Mouse (Mus musculus): ENCODE measurements at regions not wholly inside any gene's neighbourhood (a gene's known extent, or its start where the extent isn't known, plus 50 kb on each side); places are given as distances from the start of the nearest gene placed in this dataset.

DNA sequence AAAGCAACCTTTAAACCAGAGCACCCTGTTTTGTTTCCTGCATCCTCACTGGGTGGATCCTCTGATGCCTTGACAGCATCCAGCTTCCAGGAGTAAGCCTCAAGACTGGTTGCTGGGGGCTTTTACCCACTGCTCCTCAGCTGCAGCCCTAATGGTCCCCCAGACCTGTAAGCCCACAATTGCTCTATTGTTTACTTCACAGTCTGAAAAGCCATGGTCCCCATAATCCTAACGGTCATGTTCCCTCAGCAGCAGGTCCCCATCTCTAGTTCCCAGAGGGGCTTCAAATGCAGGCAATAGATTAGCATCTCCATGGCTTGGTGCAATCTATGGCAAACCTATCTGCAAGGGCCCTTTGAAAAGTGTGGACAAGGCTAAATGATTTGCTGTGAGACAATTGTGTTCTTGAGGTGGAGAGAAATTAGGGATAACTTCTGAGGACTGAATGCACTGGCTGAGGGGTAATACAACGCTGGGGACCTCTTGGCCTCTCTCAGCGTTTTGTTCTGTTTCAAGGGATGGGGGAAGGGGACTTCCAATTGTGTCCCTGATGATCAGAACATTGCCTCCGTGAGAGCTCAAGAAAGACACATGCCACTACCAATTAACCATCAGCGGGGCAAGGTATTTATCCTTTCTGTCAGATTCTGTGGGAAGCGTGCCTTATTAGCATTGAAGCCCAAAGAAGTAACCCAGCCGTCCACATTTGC is 341.1 kb upstream of the Adgrl2 start:
- intact Hi-C loops (cut with DNase I) = no loop called here

DNA sequence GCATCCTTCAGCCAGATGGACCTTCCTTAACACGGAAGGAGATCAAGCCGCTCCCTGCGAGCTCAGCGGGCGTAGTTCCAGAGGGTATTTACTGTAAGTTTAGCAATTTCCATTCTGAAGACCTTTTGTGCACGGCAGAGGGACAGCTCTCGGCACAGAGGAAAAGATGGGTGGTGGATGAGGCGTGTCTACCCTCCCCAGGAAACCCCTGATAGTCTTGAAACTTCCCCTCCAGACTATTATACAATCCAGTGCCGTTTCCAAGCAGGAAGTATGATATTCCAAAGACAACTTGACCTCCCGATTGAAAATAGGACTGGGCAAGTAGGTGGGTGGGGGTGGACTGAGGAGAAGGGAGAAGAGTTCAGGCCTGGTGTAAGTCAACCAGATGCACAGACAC is 340.4 kb upstream of the Adgrl2 start:
- intact Hi-C loops (cut with DNase I) = no loop called here

DNA sequence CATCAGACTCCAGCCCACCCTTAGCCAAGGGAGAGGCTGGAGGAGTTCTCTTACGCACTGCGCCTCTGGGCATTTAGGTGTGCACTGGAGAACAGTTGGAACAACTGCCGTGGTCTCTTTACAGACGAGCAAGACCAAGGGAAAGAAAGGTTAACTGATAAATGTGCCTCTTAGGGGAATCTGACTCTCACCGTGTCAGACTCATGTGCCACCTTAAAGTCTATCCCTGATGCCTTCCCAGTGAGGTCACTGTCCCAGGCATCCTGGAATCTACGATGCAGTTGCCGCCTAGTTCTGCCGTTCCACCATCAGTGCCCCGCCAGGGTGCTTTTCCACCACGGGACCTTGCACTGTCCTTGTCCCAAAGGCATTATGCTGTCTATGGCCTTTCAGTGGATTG is 339.7 kb upstream of the Adgrl2 start:
- intact Hi-C loops (cut with DNase I) = no loop called here

DNA sequence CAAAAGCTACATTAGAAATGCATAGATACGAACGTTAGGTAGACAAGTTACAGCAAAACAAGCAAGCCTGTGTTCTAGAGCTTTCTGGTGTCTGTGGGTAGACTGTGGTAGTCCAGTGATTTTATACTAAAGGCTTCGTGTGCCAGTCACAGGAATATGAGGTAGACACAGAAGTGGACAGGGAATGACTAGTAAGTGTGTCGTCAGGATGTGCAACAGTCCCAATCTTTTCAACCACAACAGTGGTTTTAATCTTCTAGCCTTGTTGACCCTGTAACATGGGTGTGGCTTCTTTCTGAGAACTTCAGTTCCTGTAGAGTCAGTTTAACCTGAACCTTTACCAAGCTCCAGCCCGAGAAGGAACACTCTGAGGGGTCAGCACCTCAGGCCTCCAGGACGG is 339.3 kb upstream of the Adgrl2 start:
- intact Hi-C loops (cut with DNase I) = no loop called here

DNA sequence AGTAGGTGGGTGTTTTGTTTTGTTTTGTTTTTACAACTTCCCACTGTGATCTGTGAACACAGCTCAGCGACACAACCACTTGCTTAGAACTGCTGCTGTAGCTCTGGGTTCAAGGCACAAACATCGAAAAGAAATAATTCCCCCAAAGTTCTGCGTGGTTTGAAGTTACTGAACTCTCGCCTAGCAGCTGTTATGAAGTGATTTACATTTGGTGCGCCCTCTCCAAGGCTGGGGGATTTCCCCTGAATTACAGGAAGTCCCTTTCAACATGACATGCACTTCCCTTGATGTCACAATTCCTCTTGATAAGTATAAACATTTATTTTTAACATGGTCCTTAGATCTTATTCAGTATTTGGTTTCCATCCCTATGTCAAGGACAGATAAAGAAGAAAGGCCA is 336.3 kb upstream of the Adgrl2 start:
- intact Hi-C loops (cut with DNase I) = no loop called here

DNA sequence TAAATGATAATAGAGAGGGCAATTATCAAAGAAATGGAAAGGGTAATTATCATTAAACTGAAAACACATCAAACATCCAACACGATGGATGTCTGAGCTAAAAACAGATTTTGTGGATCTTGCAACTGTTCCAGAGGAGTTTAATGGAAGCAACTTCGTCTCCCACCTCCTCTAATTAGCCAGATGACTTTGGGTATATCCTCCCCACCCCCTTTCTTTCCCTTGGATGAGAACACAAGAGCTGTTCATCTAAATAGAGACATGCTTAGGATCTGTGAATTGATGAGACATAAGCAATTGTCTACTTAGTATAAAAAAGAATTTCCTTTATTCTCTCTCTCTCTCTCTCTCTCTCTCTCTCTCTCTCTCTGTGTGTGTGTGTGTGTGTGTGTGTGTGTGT is 333.7 kb upstream of the Adgrl2 start:
- intact Hi-C loops (cut with DNase I) = no loop called here

DNA sequence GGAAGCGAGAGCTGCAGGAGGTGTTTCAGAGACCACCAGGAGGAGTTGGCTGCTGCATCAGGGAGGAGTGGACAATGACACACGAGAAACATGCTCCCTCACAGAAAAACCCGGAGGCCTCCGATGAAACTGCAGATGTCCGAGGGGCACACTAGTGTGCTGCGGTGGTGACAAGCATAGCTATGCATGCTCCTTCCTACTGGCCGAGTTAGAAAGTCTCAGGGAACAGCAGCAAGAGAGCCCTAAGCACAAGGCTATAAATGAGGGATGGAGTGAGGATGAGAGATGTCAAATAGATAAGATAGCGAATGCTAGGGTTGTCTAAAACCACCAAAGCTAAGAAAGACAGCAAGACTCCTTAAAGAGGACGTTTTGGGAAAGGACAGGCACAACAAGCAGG is 328.4 kb upstream of the Adgrl2 start:
- intact Hi-C loops (cut with DNase I) = no loop called here

DNA sequence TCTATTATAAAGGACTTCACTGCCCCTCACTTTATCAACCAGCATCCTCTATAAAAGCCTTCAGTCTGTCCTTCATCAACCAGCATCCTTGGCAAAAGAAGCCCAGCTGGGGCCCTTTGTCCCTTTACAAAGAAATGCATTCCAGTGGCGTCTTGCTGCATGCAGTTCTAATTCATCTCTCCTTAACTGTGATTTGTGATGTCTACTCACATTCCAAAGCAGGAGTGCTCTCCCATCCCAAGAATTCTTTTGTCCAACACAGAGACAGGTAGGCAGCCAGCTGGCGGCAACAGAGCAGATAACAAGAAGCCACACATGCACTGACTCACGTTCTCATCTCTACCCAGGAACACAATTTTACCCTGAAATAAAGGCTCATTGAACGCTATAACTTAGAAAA is 323.9 kb upstream of the Adgrl2 start:
- intact Hi-C loops (cut with DNase I) = no loop called here

DNA sequence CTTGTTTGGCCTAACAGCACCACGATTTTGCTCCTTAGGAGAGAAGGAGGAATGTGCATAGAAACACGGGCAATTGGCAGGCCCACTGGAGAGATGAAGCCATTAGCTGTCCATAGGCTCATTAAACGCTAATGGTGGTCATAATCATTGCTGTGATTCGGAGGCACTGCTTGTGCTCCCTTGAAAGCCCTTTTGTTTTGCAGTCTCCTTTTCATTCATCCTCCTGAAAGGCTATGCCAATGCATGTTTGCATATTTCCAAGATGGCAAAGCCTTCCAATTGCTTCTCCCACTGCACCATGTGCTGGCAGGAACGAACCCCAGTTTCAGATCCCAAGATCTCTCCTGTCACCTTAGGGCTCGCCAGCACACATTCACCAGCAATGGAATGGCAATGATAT is 322.9 kb upstream of the Adgrl2 start:
- intact Hi-C loops (cut with DNase I) = no loop called here

DNA sequence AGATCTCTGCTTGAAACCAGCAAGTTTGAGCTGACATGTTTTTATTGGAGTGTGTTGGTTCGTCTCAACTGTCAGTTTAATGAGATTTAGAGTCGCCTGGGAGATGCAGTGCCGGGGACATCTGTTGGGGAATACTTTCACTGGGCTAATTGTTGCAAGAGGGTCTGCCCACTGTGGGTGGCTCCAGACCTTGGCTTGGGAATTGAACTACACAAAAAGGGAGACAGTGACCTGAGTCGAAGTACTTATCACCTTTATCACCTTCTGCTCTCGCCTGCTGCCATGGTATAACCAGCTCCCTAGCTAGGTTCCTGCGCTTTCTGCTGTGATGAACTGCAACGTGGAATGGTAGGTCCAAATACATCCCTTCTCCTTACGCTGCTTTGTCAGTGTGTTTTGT is 321.2 kb upstream of the Adgrl2 start:
- intact Hi-C loops (cut with DNase I) = no loop called here

DNA sequence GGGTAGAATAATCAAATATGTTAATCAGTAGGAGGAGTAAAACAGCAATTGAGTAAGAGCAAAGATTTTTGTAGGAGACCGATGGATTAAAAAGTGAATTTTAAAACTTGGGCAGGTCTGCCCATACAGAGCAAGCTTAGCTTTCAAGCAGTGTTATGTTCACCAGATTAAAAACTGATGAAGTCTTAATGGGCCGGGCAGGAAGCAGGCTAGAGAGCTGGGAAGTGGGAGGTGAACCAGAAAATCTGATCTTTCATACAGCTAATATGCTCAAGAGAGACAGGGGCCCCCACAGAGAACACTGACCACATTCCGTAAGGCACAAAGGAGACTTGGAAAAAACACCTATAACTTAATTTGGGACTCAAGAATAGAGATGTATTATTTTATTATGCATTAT is 316.4 kb upstream of the Adgrl2 start:
- intact Hi-C loops (cut with DNase I) = no loop called here

DNA sequence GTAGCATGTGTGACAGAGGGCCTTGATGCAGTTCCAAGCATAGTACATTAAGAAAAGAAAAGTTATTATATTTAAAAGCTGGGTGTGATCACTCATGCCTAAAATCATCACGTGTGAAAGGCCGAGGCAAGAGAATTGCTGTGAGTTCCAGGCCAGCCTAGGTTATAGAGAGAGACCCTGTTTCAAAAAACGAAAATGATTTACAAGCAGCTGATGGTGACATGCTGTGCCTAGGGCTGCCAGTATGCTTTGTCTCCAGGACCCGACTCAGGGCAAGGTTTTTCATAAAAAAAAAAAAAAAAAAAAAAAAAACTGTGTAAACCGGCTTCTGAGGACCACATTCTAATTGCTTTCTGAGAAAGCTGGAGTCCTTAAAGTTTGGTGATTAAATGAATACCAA is 315.9 kb upstream of the Adgrl2 start:
- intact Hi-C loops (cut with DNase I) = no loop called here

DNA sequence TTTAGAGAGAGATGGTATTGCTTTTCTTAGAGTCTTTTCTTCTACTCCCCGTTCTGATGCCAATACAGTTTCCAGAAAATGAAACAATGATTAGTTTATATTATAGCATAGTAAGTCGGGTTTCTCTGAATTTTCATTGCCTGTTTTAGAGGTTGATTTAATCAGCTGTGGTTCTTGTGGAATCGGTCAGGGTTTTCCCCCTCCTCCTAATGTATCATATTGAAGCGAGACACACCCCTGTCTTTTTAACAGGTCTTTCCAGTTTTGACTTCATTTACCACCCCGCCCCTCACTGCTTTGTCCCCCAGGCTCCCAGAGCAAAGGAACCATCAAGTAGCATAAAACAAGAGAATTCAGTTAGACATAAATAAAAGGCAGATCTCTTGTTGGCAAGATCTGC is 315.1 kb upstream of the Adgrl2 start:
- intact Hi-C loops (cut with DNase I) = no loop called here

DNA sequence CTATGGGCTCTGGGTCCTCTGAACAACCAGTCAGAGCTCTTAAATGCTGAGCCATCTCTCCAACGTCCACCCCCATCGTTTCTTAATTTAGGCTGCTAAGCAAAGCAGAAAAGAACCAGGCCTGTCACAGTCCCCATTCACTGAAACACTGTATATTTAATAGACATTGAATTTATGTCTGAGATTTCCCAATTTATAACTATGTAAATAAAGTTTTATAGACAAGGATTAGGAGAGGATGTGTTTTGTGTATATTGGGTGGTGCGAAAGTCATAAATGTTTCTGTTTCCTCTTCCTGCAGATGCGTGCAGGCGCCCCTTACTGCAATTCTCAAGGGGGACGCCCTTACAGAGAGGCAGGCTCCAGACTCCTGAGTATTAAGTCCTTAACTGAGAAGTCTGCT is 314.7 kb upstream of the Adgrl2 start:
- intact Hi-C loops (cut with DNase I) = no loop called here

DNA sequence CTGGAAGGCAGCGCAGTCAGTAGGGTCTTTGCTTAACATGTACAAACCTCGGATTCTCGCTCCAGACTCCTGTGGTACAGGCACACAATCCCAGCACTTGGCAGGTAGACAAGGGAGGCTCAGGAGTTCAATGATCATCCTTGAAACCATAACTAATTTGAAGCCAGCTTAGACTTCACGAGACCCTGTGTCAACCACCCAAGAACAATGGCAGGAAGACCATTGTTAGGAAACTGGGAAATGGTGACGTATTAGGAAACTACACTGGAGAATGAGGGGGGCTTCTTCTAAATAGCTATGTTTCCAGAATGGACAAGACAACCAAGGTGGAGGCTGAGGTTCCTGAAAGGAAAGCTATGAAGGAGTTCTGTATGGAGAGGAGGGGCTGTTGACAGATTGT is 313.1 kb upstream of the Adgrl2 start:
- intact Hi-C loops (cut with DNase I) = no loop called here

DNA sequence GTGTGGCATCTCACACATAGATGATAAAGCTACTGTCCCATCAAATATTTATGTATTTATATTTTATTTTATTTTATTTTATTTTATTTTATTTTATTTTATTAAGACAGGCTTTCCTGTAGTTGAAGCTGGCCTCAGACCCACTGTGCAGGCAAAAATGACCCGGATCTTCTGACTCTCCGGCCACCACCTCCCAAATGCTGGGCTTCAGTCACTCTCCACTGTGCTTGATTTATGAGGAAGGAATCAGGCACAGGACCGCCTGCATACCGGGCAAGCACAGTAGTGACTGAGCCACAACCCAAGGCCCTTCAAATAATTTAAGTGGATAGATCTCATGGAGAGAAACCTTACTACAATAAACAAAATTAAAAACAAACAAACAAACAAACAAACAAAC is 309.6 kb upstream of the Adgrl2 start:
- intact Hi-C loops (cut with DNase I) = no loop called here

DNA sequence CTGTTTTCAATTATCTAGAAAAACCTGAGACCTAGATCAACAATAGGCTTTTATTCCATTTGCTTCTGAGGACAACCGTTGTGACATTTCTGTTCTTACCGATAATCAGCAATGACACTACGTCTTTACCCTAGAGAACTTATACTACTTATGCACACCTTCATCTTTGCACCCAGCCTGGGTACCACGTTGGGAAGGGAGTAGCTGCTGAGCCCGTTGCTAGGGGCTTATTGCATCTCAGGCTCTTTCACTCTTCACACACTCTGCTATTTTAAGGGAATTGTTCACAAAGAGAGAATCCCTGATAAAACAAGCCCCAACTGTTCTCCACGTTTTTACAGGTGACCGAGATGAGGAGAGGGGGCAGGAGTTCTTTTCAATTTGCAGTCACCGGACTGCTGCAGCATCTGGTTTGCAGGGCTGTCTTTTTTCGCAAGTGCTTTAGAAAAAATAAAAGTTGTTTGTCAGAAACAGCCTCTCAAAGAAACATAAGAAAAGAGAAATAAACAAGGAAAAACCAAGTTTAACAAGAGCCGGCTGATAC is 306.1 kb upstream of the Adgrl2 start:
- intact Hi-C loops (cut with DNase I) = no loop called here

DNA sequence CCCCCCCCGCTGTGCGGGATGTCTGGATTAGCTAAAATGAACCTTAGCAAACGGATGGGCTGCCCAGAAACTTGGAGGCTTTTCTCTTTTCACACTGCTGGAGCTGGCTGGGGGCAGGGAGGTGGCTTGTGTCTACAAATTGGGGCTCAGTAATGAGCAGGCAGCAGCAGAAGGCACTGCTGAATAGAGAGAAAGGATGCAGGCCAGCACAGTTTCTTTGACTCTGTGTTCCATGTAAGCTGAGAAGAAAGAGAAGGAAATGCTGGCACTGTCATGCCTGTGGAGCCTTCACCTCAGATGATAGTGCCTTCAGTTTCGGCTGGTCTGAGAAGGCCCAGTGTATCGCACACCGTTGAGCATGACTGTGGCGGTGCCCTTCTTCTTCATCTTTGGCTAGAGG is 305.6 kb upstream of the Adgrl2 start:
- intact Hi-C loops (cut with DNase I) = no loop called here

DNA sequence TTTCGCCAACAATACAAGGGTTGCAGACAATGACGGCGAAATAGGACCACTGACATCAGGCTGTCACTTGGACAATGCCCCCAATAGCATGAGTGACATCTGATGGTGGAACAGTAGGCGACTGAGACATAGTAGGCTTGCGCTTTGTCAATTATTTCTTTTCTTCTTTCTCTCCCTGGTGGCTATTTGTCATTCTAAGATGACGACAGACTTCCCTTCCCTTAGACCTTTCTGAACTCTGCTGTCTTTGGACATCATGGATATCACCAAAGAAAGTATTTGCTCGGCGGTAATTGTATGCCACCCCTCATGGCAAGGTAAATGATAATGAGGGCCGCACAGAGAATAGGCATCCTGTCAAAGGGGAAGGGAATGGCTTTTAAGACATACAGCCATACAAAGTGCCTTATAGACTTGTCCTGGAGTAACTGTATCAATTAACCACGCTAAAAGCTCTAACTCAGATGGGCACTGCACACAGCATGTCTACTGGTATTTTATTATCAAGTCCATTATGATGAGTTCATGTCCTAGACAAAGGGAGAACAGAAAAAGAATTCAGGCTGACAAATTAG is 305.0 kb upstream of the Adgrl2 start:
- intact Hi-C loops (cut with DNase I) = no loop called here

DNA sequence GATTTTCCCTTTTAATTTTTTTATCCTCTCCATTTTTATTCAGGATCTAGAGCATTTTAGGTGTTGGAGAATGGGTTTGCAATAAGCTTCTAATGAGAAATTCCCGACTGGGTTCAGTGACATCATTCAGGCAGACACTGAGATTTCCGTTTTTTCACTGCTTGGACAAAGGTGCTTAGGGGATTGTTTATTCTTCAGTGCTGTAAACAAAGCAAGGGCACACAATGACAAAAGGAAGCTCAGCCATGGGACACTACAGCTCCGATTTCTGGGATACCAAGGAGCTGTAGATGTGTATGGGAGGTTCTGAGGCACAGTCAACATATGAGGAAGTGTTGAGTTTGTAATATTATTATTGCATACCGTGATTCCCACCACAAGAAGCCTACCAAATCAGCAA is 304.1 kb upstream of the Adgrl2 start:
- intact Hi-C loops (cut with DNase I) = no loop called here

DNA sequence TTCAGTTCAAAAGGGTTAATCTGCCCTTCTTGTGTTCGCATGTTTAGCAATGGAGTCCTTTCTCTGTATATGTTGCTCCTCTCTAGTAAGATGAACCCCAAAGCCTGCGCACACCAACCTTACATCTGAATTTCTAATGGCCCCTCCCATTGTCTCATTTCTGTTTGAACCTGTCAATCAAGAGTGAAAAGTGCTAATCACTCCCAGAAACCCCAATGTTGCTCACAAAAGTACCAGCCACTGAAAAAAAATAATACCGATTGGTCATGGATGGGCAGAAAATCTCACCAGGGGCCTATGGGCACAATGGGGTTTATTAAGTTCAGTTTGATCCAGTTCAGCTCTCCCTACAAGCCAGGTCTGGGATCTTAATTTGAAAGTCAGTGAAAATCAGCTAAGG is 302.1 kb upstream of the Adgrl2 start:
- intact Hi-C loops (cut with DNase I) = no loop called here

DNA sequence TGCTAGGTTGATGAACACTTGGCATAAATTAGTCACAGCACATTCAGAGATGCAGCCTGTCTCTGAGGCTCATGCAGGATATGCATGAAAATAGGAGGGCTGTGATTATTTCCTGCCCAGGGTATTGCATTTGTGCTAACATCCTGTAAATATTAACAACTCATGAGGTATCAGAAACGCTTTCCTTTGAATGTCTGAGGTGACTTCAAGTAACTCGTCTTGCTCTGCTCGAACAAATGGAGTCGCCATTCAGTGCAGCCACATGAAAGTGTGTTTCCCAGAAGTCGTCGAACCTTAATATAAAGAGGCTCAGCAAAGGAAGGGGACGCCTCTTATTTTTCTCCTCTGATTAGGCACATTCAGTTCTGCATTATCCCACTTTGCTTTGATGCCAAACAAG is 301.1 kb upstream of the Adgrl2 start:
- intact Hi-C loops (cut with DNase I) = no loop called here

DNA sequence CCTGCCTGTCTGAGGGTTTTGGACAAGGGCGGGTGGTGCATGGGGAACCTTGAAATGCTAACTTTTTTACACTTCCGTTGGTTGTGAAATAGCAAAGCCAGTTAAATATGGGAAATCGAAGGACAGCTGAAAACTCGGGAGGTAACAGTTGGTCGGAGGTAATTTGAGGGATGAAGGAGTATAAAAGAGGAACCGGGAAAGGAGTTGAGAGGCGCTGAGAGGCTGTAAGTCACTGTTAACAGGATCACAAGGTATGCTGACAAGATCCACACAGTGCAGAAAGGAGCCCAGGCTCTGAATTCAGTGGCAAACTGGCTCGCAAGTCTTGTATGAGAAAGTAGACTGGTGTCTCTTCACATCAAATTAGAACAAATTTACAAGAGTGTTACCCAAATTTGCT is 299.9 kb upstream of the Adgrl2 start:
- intact Hi-C loops (cut with DNase I) = no loop called here
